Mouse (Mus musculus) stomach, embryonic 15.5 days (tissue): ENCODE measurements around the gene Setd3. TPM values are rescaled to one million over a fixed set of nuclear protein-coding genes. Genes with fewer than 3 reads are reported as not detected.

Source experiments
- ATAC-seq: fragments of 200-750 bp; cut with Nextera tagmentation; 2 replicates; pipeline ENCODE4 v1.8.0; 2017; ENCODE audit warnings: low read depth, moderate number of reproducible peaks, moderate TSS enrichment; ENCODE audit not compliant: insufficient read depth, low FRiP score
- H3K27ac ChIP-seq: fragments of 300-500 bp; sonication (generic); 2 replicates; pipeline ENCODE4 v1.5.1; 2015; ENCODE audit warnings: mild to moderate bottlenecking, inconsistent platforms
- H3K27me3 ChIP-seq: fragments of 300-500 bp; sonication (generic); replicated peaks from 2 replicates; pipeline ENCODE4 v1.6.1; 2015; ENCODE audit warnings: inconsistent platforms
- H3K36me3 ChIP-seq: fragments of 300-500 bp; sonication (generic); 2 replicates; pipeline ENCODE4 v1.6.1; 2015; ENCODE audit warnings: inconsistent platforms
- H3K4me1 ChIP-seq: fragments of 300-500 bp; sonication (generic); 2 replicates; pipeline ENCODE4 v1.6.1; 2015; ENCODE audit warnings: inconsistent platforms
- H3K4me2 ChIP-seq: fragments of 300-500 bp; sonication (generic); 2 replicates; pipeline ENCODE4 v1.6.1; 2015; ENCODE audit warnings: mild to moderate bottlenecking, inconsistent platforms
- H3K4me3 ChIP-seq: fragments of 300-500 bp; sonication (generic); replicated peaks from 2 replicates; pipeline ENCODE4 v1.5.1; 2015; ENCODE audit warnings: inconsistent platforms
- H3K9ac ChIP-seq: fragments of 300-500 bp; sonication (generic); 2 replicates; pipeline ENCODE4 v1.6.1; 2015; ENCODE audit warnings: inconsistent platforms
- H3K9me3 ChIP-seq: fragments of 300-500 bp; sonication (generic); 2 replicates; pipeline ENCODE4 v1.6.1; 2016; ENCODE audit warnings: inconsistent platforms
- WGBS: fragments of 180-500 bp; shearing (Covaris S2); methylation state at CpG from one replicate; pipeline ENCODE4 v1.1.7; 2015; 5-methylcytosine and 5-hydroxymethylcytosine counted together
- polyA plus RNA-seq: library from polyadenylated mRNA; unstranded; fragments of >200 nt; fragmentation: Nextera tagmentation; extraction: Ambion mirVana; gene quantifications from 2 replicates; pipeline ENCODE4 v1.2.1, GENCODE M21; 2015

Setd3 gene
- polyA plus RNA-seq = 87.1 and 94.2 TPM in 2 replicates

DNA sequence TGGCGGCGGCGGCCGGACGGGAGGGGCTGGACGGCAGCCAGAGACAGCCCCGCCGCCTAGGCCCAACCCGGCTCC, at the start of gene Setd3:
Gene Setd3 (minus strand): TSS at position 69 of the 75 bp plus-strand sequence.
- WGBS = 0% methylated on average over 9 of the region's 9 CpGs
- H3K4me2 ChIP-seq = peak within 1 kb of the TSS; percentile 75
- peak within 1 kb of the TSS; percentile 95 for H3K4me3 ChIP-seq
- 0 out of 2 replicates have a peak, but pooled peaks cover 9% of the 10 kb centered on the region for H3K36me3 ChIP-seq
- no peaks in the 10 kb centered on the region for H3K27me3 ChIP-seq
- ATAC-seq = no peak
- H3K4me1 ChIP-seq = peaks cover 18% of the 10 kb centered on the region
- H3K27ac ChIP-seq = peak within 1 kb of the TSS; percentile 94
- H3K9ac ChIP-seq = peak within 1 kb of the TSS; percentile 73
- no peaks in the 10 kb centered on the region for H3K9me3 ChIP-seq

DNA sequence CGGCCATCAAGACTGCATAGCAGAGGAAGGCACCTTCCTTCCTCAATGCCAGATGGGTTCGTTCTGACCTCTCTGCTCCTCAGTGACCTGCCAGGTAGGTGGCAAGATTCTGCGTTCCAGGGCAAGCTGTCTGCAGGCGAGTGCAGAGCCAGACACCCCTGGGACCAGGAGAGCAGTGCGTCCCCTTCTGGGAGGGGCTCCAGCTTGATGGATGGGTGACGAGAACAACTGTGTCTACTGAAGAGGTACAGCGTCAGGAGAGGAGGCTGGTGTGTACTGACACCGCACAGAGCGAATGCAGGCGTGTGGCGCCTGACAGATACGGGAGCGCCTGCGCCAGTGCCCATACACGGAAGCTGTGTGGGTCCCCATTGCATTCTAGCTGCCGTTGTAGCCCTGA, 48.4 kb upstream of the Setd3 start:
- H3K9me3 ChIP-seq = no peaks in the 10 kb centered on the region
- H3K36me3 ChIP-seq = no peaks in the 10 kb centered on the region
- no peaks in the 10 kb centered on the region for H3K27me3 ChIP-seq
- no peak overlapping the region for H3K4me2 ChIP-seq
- H3K4me3 ChIP-seq = no peak overlapping the region
- no peak overlapping the region for H3K9ac ChIP-seq
- peaks cover 27% of the 10 kb centered on the region for H3K4me1 ChIP-seq
- 80% methylated on average over 16 of the region's 16 CpGs for WGBS
- ATAC-seq = no peak
- H3K27ac ChIP-seq = no peak overlapping the region

DNA sequence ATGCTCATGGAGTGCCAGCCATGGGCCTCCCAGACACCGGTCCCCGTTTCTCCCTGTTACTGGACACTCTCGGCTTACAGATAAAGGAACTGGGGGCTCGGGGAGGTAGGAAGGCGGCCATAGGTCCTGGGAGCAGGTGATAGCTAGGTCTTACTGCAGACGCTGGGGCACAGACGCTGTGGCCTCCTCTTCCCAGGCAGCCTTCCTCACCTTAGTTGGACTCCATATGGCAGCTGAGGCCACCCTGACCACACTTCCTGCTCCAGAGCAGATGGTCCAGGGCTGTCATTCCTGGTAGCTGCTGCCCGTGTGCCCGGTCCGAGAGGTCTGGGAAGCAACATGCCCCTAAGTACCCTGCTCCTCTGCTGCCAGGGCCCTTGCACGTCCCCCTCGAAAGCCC, 47.8 kb upstream of the Setd3 start:
- H3K4me1 ChIP-seq = peaks cover 27% of the 10 kb centered on the region
- no peak overlapping the region for H3K27ac ChIP-seq
- H3K4me3 ChIP-seq = no peak overlapping the region
- H3K9ac ChIP-seq = no peak overlapping the region
- H3K4me2 ChIP-seq = no peak overlapping the region
- WGBS = 88% methylated on average over 12 of the region's 12 CpGs
- no peak for ATAC-seq
- H3K36me3 ChIP-seq = no peaks in the 10 kb centered on the region
- H3K9me3 ChIP-seq = no peaks in the 10 kb centered on the region
- H3K27me3 ChIP-seq = no peaks in the 10 kb centered on the region

DNA sequence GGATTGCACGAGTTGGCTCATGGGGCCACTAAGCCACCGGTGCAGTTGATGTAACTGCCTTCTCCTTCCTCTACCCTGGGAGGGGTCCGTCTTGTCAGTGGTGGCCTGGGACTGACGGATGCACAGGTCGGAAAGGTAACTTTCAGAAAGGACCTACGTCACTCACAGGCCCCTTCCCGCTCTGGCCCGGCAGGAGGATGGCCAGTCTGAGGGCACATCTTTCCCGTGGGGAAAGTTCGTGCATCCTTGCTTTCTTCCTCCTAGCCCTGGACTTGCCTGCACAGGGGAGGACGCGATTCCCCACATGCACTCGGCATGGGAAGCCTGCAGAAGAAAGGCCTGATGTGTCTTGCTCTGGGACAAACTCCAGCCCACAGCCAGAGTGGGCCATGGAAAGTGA, 47.1 kb upstream of the Setd3 start:
- Histone ChIP-seq H3K4me1 (peaks cover 29% of the 10 kb centered on the region), H3K27ac (no peak overlapping the region), H3K36me3 (no peaks in the 10 kb centered on the region), H3K4me3 (no peak overlapping the region), H3K4me2 (no peak overlapping the region), H3K27me3 (no peaks in the 10 kb centered on the region), H3K9me3 (no peaks in the 10 kb centered on the region), H3K9ac (no peak overlapping the region)
- no peak for ATAC-seq
- WGBS = 82% methylated on average over 13 of the region's 13 CpGs

DNA sequence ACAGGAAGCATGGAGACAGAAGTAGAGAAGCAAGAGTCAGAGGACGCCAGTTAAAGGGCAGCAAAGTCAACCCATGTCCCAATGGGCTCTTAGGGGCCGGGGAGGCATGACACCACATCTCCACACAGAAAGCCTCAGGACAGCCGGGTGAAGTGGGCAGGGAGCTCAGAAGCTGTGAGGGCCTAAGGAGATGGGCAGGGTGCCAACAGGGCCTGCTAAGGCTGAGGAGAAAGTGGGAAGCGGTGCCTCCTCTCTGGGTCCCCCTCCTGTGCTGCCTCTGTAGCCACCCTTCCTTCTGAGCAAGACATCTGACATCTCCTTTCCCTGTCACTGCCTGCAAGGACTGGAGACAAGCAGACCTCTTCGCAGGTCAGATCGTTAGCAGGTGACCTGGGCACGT, 46.7 kb upstream of the Setd3 start:
- no peaks in the 10 kb centered on the region for H3K9me3 ChIP-seq
- no peak overlapping the region for H3K4me3 ChIP-seq
- H3K9ac ChIP-seq = no peak overlapping the region
- ATAC-seq = no peak
- peaks cover 34% of the 10 kb centered on the region for H3K4me1 ChIP-seq
- no peaks in the 10 kb centered on the region for H3K27me3 ChIP-seq
- H3K36me3 ChIP-seq = no peaks in the 10 kb centered on the region
- WGBS = 70% methylated on average over 7 of the region's 7 CpGs
- no peak overlapping the region for H3K4me2 ChIP-seq
- H3K27ac ChIP-seq = no peak overlapping the region

DNA sequence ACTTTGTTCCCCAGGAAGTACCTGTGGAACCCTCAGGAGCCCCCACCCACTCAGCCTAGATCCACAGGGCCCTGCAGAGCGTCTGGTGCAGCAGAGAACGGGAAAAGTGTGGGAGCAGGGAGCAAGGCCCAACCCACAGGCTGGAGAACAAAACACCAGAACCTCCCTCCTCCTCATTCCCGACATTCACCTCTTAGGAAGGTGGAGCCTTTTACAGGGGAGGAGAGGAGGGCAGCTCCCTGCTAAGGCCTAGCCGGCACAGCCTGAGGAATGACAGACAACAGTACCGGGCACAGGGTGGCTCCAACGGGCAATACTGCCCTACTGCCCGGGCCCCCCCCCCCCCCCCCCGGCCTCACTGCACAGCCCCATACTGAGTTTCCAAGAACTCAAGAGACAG, 44.2 kb upstream of the Setd3 start:
- H3K9ac ChIP-seq = no peak overlapping the region
- no peak overlapping the region for H3K4me2 ChIP-seq
- no peaks in the 10 kb centered on the region for H3K36me3 ChIP-seq
- H3K9me3 ChIP-seq = no peaks in the 10 kb centered on the region
- no peak overlapping the region for H3K4me3 ChIP-seq
- H3K27me3 ChIP-seq = no peaks in the 10 kb centered on the region
- WGBS = 56% methylated on average over 8 of the region's 8 CpGs
- peak; percentile 33; the same call in 1 of the 2 replicates for ATAC-seq
- peaks cover 48% of the 10 kb centered on the region for H3K4me1 ChIP-seq
- no peak overlapping the region for H3K27ac ChIP-seq

DNA sequence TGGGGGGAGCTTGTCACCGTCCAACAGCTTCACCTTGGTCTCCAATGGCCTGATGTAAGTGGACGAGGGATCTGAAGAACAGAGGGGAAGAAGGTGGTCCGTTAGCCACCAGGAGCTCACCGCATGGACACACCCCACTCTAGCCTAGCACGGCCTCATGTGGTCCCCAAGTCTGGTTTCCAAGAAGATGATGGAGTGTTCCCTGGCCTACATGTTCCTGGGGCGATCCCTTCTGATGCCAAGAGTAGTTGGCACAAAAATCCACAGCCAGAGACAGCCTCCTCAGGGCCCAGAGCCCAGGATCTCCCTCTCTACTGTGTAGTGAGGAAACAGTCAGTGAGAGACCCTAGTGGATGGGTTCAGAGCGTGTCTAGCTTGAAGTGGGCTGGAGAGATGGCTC, 42.6 kb upstream of the Setd3 start:
- Histone ChIP-seq H3K4me3 (no peak overlapping the region), H3K4me1 (peaks cover 48% of the 10 kb centered on the region)
- WGBS = 87% methylated on average over 7 of the region's 7 CpGs

DNA sequence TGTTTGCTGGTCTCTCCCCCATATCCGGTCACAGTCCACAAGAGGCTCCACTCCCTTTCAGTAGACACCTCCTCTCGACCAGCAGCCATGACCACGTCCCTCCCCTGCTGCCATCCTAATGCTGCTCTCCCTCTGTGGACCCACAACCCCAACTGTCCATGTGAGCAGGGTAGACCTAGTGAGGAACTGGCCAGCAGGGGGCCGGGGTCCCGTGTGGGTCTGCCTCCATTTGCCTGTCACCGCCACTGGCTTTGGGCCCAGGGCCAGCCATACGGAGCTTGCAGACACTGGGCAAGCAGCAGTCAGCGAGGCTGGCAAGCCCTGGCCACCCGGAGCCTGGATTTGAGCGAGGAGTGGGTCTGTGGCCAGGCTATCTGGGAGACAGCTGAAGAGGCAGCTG, 42.1 kb upstream of the Setd3 start:
- Histone ChIP-seq H3K9ac (no peak overlapping the region), H3K4me2 (no peak overlapping the region), H3K36me3 (no peaks in the 10 kb centered on the region), H3K9me3 (no peaks in the 10 kb centered on the region), H3K27ac (peak overlapping the region; percentile 11; the same call in 1 of the 2 replicates), H3K27me3 (no peaks in the 10 kb centered on the region), H3K4me3 (no peak overlapping the region), H3K4me1 (peaks cover 45% of the 10 kb centered on the region)
- WGBS = 60% methylated on average over 10 of the region's 10 CpGs
- ATAC-seq = no peak

More for the DNA sequence above, 42.6 kb upstream of the Setd3 start:
- no peak for ATAC-seq
- Histone ChIP-seq H3K4me2 (no peak overlapping the region), H3K27me3 (no peaks in the 10 kb centered on the region), H3K27ac (no peak overlapping the region), H3K9me3 (no peaks in the 10 kb centered on the region), H3K9ac (no peak overlapping the region), H3K36me3 (no peaks in the 10 kb centered on the region)

DNA sequence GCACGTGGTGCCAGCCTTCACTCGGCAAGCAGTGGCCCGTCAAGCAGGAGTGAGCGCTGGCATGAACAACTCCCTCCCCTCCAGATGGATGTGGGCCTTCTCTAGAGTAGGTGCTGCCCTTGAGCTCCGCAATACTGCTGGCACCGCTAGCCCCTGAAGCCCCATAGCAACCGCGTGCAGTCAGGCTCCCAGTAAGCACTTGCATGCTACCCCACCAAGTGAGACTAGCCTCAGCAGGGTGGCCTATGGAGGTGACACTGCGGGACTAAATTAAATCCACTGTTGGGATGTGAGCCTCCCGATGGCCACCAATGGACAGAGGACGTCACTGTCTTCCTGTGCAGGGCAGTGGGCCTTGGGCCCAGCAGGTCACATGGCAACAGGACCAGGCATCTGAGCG, 41.5 kb upstream of the Setd3 start:
- H3K27ac ChIP-seq = peak overlapping the region; percentile 11; the same call in 1 of the 2 replicates
- no peak overlapping the region for H3K9ac ChIP-seq
- WGBS = 74% methylated on average over 12 of the region's 12 CpGs
- H3K36me3 ChIP-seq = no peaks in the 10 kb centered on the region
- no peaks in the 10 kb centered on the region for H3K27me3 ChIP-seq
- H3K9me3 ChIP-seq = no peaks in the 10 kb centered on the region
- H3K4me1 ChIP-seq = peaks cover 40% of the 10 kb centered on the region
- no peak overlapping the region for H3K4me3 ChIP-seq
- no peak overlapping the region for H3K4me2 ChIP-seq
- no peak for ATAC-seq

DNA sequence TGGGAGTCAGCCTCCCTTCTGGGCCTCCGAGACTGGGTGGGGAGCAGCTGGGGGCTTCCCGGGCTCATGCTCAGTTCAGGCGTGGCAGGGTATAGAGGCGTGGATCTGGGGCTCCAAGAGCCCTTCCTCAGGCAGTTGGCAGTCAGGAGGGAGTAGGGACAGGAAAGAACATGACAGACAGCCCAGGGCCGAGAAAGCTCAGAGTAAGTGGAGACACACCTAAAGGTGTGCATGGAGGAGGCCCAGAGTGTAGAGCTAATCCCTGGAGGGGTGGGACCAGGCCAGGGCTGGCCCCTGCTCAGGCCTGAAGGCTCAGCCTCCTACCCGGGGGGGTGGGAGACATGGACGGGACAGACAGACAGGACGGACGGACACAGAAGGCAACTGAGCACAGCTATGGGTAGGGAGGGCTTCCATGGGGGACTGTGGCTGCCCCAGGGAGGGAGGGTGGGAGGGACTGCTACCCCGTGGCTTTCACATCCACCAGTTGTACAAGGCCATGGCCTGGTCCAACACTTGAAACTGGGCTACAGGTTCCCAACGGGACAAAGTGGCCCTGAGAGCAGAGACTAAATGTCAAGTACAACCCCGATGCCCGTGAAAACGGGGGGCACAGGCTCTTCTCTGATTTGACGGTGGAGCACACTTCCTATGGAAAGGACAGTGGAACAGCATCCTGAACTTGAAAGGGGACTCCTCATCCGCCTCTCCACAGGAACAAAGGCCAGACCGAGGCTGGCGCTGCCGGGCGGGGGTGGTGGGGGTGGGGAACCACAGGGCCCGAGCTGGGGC, 40.9 kb upstream of the Setd3 start:
- Histone ChIP-seq H3K27ac (peak overlapping the region; percentile 84), H3K4me2 (peak overlapping the region; percentile 32), H3K36me3 (no peaks in the 10 kb centered on the region), H3K4me1 (peaks cover 40% of the 10 kb centered on the region), H3K9me3 (no peaks in the 10 kb centered on the region), H3K4me3 (no peak overlapping the region), H3K27me3 (no peaks in the 10 kb centered on the region), H3K9ac (no peak overlapping the region)
- WGBS = 65% methylated on average over 20 of the region's 21 CpGs
- ATAC-seq = no peak; the same call in 1 of the 2 replicates

DNA sequence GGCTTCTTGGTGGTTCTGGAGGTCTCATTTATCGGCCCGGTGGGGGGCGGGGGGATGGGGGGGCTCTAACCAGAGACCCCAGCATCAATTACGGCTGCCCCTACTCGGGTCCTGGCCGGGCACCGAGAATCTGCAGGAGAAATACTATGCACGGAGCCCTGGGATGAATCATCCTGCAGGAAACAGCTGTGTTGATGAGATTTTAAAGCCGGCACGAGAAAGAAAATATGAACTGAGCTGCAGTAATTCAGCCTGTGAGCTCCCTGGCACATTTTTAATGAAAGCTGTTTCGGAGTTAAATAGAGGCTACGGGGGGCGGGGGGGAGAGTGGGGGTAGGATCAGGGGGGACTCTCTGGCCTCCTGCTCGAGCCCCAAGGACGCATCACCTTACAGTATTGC, 40.0 kb upstream of the Setd3 start:
- Histone ChIP-seq H3K36me3 (no peaks in the 10 kb centered on the region), H3K27ac (peak overlapping the region; percentile 84), H3K4me3 (no peak overlapping the region), H3K4me1 (peaks cover 44% of the 10 kb centered on the region), H3K9me3 (no peaks in the 10 kb centered on the region), H3K9ac (no peak overlapping the region), H3K4me2 (peak overlapping the region; percentile 32), H3K27me3 (no peaks in the 10 kb centered on the region)
- WGBS = 28% methylated on average over 15 of the region's 15 CpGs
- no peak for ATAC-seq

DNA sequence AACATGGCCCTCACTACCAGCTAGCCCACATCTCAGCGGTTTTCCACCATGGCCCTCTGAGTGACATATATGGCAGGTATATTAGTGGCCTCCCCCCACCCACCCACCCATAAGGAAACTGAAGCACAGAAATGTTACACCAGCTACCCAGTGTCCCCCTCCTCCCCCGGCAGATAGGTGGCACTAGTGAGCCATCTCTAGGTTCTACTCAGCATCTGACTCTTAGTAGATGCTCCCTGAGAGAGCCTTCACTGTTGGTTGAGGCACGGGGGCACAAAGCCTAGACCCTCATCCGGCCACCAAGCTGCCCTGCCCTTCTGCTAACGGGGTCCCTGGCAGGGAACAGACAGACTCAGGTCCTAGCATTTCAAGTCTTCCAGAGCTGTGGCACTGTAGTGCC, 38.5 kb upstream of the Setd3 start:
- Histone ChIP-seq H3K9ac (no peak overlapping the region), H3K27me3 (no peaks in the 10 kb centered on the region), H3K36me3 (no peaks in the 10 kb centered on the region), H3K9me3 (no peaks in the 10 kb centered on the region), H3K27ac (no peak overlapping the region), H3K4me1 (peaks cover 49% of the 10 kb centered on the region), H3K4me3 (no peak overlapping the region), H3K4me2 (no peak overlapping the region)
- WGBS = 75% methylated on average over 5 of the region's 5 CpGs
- ATAC-seq = no peak
